Mouse (Mus musculus): ENCODE results near the gene Mrpl9.

Gene Mrpl9

DNA sequence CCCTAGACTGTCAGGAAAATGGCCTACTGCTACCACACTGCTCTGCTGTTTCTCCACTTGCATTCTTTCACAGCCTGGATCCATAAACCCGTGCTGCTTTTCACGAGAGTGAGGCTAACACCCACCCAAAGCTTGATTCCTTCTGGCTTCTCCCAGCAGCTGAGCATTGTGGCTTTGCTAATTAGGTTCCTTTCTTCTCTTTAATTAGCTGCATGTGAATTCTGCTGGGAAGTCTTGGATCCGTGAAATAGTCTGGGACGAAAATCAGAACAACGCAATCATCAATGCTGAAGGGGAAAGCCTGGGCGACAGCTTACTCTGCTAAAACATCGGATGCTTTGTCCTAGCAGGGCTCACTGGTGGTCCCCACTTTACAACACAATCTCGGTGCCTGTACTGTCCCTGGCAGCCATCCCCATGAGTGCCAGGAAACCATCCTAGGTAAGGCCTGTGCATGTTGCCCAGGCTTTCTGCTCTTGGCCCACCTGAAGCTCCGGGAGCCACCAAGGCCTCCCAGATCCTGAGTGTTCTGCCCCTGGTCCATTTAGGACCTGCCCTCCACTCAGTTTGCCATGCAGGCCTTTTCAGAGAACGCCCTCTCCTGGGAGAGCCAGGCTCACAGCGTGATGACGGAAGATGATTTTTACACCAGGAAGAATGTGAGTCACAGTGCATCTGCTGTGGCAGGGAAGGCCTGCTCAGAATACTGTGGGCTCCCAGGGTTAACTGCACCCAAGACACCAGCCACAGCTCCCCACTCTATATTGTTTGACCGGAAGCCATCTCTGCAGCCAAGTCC lies 22.7 kb downstream of the Mrpl9 start:
- no peak for DNase-seq (ENCODE audit: low read depth, low spot score)

- DNase-seq (ENCODE audit: low read depth, low spot score), result no peak
Measured at GRCm38 (mm10) chr3:94468931-94469330, 25.8 kb downstream of the Mrpl9 start.

- no peak for DNase-seq (ENCODE audit: low read depth, low spot score)
Measured at GRCm38 (mm10) chr3:94472447-94473114, 29.5 kb downstream of the Mrpl9 start.

- no peak for DNase-seq (ENCODE audit: low read depth, low spot score)
Measured at GRCm38 (mm10) chr3:94473115-94473505, 30.0 kb downstream of the Mrpl9 start.

DNA sequence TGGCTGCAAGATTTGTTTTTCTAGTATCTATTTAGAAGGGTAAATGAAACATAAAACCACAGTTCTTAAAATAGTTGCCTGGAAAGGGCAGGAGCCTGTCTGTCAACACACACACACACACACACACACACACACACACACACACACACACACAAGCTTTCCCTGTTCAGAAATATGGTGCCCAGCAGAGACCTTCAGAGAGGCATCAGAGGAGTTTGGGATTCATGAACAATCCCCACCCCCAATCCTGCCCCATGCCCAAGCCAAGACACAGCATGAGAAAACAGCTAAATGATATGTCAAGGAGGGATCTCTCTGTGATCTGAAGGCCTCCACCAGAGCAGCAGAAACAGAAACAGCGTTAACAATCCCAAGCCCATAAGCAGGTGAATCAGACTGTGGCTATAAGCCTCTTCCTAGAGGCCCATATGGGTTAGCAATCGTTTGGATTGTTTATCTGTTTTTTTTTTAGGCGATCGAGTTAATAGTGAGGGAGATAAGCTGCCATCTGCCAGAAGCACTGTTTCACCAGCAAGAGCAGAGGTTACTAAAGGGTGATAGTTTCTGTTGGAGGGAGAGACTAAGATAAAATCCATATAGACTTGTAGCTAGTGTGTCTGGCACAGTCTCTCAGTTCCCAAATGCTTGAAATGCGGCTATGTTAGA lies 30.6 kb downstream of the Mrpl9 start:
- no peak for DNase-seq (ENCODE audit: low read depth, low spot score)

- no peak for DNase-seq (ENCODE audit: low read depth, low spot score)
Measured at GRCm38 (mm10) chr3:94476301-94477035, 33.4 kb downstream of the Mrpl9 start.

- no peak for DNase-seq (ENCODE audit: low read depth, low spot score)
Measured at GRCm38 (mm10) chr3:94477444-94477843, 34.3 kb downstream of the Mrpl9 start.

DNA sequence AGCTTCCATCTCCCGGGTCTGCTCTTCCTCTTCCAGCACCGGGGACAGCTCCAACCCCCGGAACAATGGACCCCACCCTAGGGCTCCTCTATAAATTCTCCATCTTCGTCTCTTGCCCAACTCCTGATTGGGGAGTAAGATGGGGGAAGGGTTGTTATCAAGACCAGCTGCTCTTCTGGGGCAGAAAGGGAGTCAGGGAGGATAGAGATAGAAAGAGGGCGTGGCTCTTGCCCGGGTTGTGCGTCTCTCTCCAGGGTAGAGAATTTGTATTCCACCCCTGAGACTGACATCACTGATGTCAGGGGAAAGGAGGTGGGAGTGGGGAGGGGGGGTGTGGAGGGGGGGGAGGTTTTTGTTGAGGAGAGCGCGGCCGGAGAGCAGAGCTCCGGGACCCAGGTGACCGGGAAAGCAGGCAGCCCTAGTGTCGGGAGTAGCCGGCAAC lies 34.9 kb downstream of the Mrpl9 start, which contains the start of gene Celf3:
TSS of gene Celf3 (plus strand) at position 315 of the 442 bp plus-strand sequence.
- no peak for DNase-seq (ENCODE audit: low read depth, low spot score)

GRCm38 (mm10) chr3:94478591-94479169 lies 35.6 kb downstream of the Mrpl9 start:
- no peak for DNase-seq (ENCODE audit: low read depth, low spot score)

DNA sequence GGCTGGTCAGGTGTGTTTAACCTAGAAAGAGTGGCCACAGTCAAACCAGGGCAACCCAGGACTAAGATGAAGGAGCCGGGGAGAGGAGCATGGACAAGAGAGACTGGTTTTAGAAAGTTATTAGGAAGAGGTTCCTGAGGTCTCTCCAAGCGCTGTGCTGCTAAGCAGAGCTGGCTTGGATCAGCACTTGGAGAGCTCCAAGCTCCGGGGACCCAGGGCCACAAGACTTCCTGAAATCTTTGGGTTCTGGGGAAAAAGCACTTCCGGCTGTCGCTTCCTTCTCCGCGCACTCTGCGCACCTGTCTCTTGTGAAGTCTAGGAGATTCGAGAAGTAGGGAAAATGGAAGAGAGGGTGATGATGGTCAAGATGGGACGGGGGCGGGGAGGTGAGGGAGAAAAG lies 36.4 kb downstream of the Mrpl9 start:
- DNase-seq (ENCODE audit: low read depth, low spot score), result no peak

DNA sequence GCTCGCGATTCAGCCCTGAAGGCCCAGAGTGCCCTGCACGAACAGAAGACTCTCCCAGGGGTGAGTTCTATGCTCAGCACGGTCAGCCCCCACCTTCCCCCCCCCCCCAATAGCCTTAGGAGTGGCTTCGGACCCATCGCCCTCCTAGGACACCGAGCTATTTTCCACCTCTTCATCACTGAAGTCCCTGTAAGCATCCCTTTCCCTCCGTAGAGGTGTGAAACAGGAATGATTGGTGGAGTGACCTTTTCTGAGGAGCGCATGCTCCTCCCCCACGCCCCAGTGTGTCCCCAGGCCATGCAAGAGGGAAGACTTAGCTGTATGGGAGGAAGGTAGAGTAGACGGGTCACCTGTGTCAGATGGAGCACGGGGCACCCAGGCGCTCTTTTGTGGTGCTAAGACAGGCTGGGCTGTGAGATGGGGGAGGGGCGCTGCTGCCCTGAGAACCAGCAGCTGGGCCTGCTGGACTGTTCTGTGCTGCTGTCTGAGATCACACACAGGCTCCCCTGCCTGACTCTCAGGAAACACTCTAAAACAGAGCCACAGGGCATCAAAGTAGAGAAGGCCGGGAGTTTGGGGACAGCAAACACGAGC lies 37.3 kb downstream of the Mrpl9 start, which contains the start of gene Riiad1:
TSS of gene Riiad1 (minus strand) at position 51 of the 594 bp plus-strand sequence.
- no peak for DNase-seq (ENCODE audit: low read depth, low spot score)

- DNase-seq (ENCODE audit: low read depth, low spot score), result no peak
Measured at GRCm38 (mm10) chr3:94481429-94481828, 38.3 kb downstream of the Mrpl9 start.

- no peak for DNase-seq (ENCODE audit: low read depth, low spot score)
Measured at GRCm38 (mm10) chr3:94482764-94483385, 39.8 kb downstream of the Mrpl9 start.

- DNase-seq (ENCODE audit: low read depth, low spot score), result peak; percentile 58
Measured at GRCm38 (mm10) chr3:94483790-94484439, 40.8 kb downstream of the Mrpl9 start.

GRCm38 (mm10) chr3:94485922-94486321 lies 42.8 kb downstream of the Mrpl9 start:
- no peak for DNase-seq (ENCODE audit: low read depth, low spot score)

GRCm38 (mm10) chr3:94487581-94487980 lies 44.5 kb downstream of the Mrpl9 start:
- DNase-seq (ENCODE audit: low read depth, low spot score), result no peak

DNA sequence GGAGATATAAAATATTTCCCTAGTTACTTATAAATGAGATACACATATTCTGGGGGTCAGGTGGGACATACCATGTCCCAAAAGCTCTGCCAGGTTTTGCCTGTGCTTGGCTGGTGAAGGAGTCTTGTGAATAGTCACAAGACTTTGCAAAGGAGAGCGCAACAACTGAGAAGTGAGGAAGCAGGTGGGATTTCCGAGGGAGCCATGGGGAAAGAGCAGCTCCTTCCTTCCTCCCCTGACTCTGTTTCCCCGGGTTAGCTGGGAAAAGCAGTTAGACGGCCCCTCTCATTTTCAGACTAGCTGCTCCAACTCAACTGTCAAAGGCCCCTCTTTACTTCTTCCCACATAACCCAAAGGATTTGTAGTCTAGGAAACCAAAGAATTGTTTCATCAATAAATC lies 54.0 kb downstream of the Mrpl9 start:
- no peak for DNase-seq (ENCODE audit: low read depth, low spot score)

Measured in retina, adult 2 months (tissue).